Mouse (Mus musculus) liver, postnatal 0 days (tissue): Measurements from ENCODE around the gene Arsa. TPM values are rescaled to one million over a fixed set of nuclear protein-coding genes. Genes with fewer than 3 reads are reported as not detected.

Experiments
- ATAC-seq: fragments of 200-750 bp; cut with Nextera tagmentation; 2 replicates; pipeline ENCODE4 v1.8.0; 2017; ENCODE audit warnings: mild to moderate bottlenecking, moderate library complexity
- DNase-seq: peaks from one replicate; pipeline ENCODE4 v3.0.0-alpha.2; 2016
- H3K27ac ChIP-seq: fragments of 300-500 bp; sonication (generic); 2 replicates; pipeline ENCODE4 v1.5.1; 2014; ENCODE audit warnings: antibody characterized with exemption, moderate library complexity, mild to moderate bottlenecking, low read depth
- H3K27me3 ChIP-seq: fragments of 300-500 bp; sonication (generic); 2 replicates; pipeline ENCODE4 v1.6.1; 2014; ENCODE audit warnings: low read length, control low read depth, mixed read lengths; ENCODE audit not compliant: insufficient read depth
- H3K36me3 ChIP-seq: fragments of 300-500 bp; sonication (generic); replicated peaks from 2 replicates; pipeline ENCODE4 v1.6.1; 2014; ENCODE audit warnings: mild to moderate bottlenecking, control low read depth, low read length, moderate library complexity, mixed read lengths; ENCODE audit not compliant: insufficient read depth
- H3K4me1 ChIP-seq: fragments of 300-500 bp; sonication (generic); 2 replicates; pipeline ENCODE4 v1.6.1; 2014; ENCODE audit warnings: antibody characterized with exemption, mild to moderate bottlenecking, control low read depth; ENCODE audit not compliant: insufficient read depth
- H3K4me2 ChIP-seq: fragments of 300-500 bp; sonication (generic); 2 replicates; pipeline ENCODE4 v1.6.1; 2014; ENCODE audit warnings: low read depth, mild to moderate bottlenecking, low read length, moderate library complexity, mixed read lengths
- H3K4me3 ChIP-seq: fragments of 300-500 bp; sonication (generic); 2 replicates; pipeline ENCODE4 v1.5.1; 2014; ENCODE audit warnings: low read depth, low read length
- H3K9ac ChIP-seq: fragments of 300-500 bp; sonication (generic); replicated peaks from 2 replicates; pipeline ENCODE4 v1.6.1; 2014; ENCODE audit warnings: mild to moderate bottlenecking, moderate library complexity
- H3K9me3 ChIP-seq: fragments of 300-500 bp; sonication (generic); 2 replicates; pipeline ENCODE4 v1.6.1; 2016; ENCODE audit warnings: mild to moderate bottlenecking, control low read depth, low read length, mixed read lengths
- CTCF ChIP-seq: sonication (generic); IDR thresholded peaks from 2 replicates; pipeline ENCODE4 v1.5.1; 2016; ENCODE audit warnings: antibody characterized with exemption, low read depth
- EP300 ChIP-seq: IDR thresholded peaks from 2 replicates; pipeline ENCODE4 v1.6.1; 2016; ENCODE audit warnings: antibody characterized with exemption, low read depth, mild to moderate bottlenecking
- WGBS: fragments of 180-500 bp; shearing (Covaris S2); extraction: QIAGEN DNeasy Blood & Tissue Kit; methylation state at CpG from one replicate; pipeline ENCODE4 v1.1.7; 2014; ENCODE audit not compliant: insufficient replicate concordance; 5-methylcytosine and 5-hydroxymethylcytosine counted together
- polyA plus RNA-seq: library from polyadenylated mRNA; unstranded; fragments of >200 nt; fragmentation: Nextera tagmentation; extraction: Ambion mirVana; gene quantifications from 2 replicates; pipeline ENCODE4 v1.2.1, GENCODE M21; 2015

The Arsa gene
- polyA plus RNA-seq, 1 experiment from 2014 or later, result 5.5 TPM

DNA sequence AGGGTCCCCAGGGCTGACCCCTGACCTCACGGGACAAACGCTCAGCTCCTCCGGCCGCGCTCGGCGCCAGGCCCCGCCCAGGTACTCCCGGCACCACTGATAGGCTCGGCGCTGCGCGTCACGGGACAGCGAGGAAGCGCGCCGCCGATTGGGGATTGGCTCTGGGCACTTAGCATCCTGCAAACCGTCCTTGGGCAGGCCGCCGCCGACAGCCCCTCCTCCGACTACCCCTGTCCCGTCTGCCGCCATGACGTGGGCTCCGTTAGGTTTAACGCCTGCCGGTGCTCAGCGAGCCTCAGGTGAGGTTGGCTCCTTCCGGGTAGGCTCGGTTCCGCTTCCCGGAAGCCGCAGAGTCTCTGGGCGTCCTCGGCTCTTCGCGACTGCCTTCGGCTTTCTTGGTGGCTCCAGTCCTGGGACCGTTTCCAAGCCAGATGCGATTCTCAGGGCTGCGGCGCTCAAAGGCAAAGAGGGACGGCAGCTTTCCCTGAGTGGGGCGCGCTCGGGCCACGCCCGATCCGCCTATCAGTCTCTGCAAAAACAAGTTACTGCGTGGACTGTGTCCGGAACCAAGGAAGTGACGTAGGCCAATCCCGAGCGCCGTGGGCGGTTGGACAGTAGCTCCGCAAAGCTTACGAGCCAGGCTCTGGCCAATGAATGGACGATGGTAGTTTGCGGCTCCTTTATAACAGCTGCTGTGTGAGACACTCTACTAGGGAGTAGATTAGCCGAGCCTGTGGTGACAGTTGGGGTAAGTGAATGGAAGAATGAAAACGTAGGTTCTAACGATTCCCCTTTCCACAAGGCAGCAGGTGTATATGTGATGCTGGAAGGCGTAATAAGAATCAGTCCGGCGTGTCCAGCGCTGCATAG is 47.6 kb downstream of the Arsa start, which contains the start of the genes C730034F03Rik, Gm44502 and Chkb:
TSS of gene C730034F03Rik (plus strand) at position 238 of the 870 bp plus-strand sequence.
TSS of gene Gm44502 (minus strand) at position 345 of the 870 bp plus-strand sequence.
TSS of gene Chkb (minus strand) at position 557 of the 870 bp plus-strand sequence.
- DNase-seq, result peak; percentile 95
- peak within 1 kb of the TSS; percentile 97 for H3K4me2 ChIP-seq
- TF ChIP-seq CTCF (no peak), EP300 (peak; percentile 69; the same call in 1 of the 2 replicates)
- H3K9ac ChIP-seq, result peak within 1 kb of the TSS; percentile 97
- WGBS, result under 1% methylated on average over 69 of the region's 70 CpGs
- peak within 1 kb of the TSS; percentile 100 for H3K27ac ChIP-seq
- H3K4me1 ChIP-seq, result peaks cover 15% of the 10 kb centered on the region
- peak within 1 kb of the TSS; percentile 92 for H3K4me3 ChIP-seq
- ATAC-seq, result peak; percentile 89
- H3K36me3 ChIP-seq, result peaks cover 19% of the 10 kb centered on the region
- no peaks in the 10 kb centered on the region for H3K27me3 ChIP-seq
- no peaks in the 10 kb centered on the region for H3K9me3 ChIP-seq

DNA sequence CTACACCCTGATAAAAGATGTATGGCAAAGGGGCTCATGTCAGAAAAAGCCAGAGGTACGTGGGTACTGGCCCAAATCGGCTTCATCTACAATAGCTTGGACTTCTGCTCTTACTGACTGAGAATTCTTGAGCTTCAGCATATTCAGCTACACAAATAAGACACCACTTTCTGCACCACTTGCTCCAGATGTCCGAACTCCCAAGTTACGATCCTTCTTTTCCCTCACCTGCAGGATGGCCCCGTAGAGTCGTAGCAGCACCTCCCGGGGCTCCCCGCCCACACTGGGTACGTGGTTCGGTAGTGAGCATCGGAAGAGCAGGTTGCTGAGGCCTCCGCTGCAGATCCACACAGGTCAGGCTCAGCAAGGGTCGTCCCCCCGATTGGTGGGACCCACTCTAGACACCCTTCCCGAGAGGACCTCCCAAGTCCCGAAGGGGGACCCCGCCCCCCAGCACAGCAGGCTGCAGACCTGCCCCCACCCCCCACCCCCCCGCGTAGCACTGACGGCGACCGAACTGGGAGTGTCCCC is 48.3 kb downstream of the Arsa start:
- peaks cover 15% of the 10 kb centered on the region for H3K4me1 ChIP-seq
- no peaks in the 10 kb centered on the region for H3K9me3 ChIP-seq
- peak overlapping the region; percentile 97 for H3K9ac ChIP-seq
- H3K27ac ChIP-seq, result peak overlapping the region; percentile 100
- WGBS, result 11% methylated on average over 20 of the region's 22 CpGs
- TF ChIP-seq EP300, result no peak
- TF ChIP-seq CTCF, result no peak
- ATAC-seq (no peak), DNase-seq (no peak)
- peak overlapping the region; percentile 97 for H3K4me2 ChIP-seq
- no peaks in the 10 kb centered on the region for H3K27me3 ChIP-seq
- peaks cover 19% of the 10 kb centered on the region for H3K36me3 ChIP-seq
- H3K4me3 ChIP-seq, result peak overlapping the region; percentile 92

GRCm38 (mm10) chr15:89428136-89428790 is 49.0 kb downstream of the Arsa start:
- Histone ChIP-seq H3K9me3 (no peaks in the 10 kb centered on the region), H3K4me3 (peak overlapping the region; percentile 92), H3K27ac (peak overlapping the region; percentile 100; the same call in 1 of the 2 replicates), H3K27me3 (no peaks in the 10 kb centered on the region), H3K36me3 (peaks cover 19% of the 10 kb centered on the region), H3K4me1 (peaks cover 15% of the 10 kb centered on the region), H3K9ac (peak overlapping the region; percentile 97; the same call in 1 of the 2 replicates), H3K4me2 (peak overlapping the region; percentile 97)
- TF ChIP-seq EP300, result no peak
- TF ChIP-seq CTCF, result no peak
- ATAC-seq, result no peak
- 86% methylated on average over 19 of the region's 19 CpGs for WGBS
- DNase-seq, result no peak

- Histone ChIP-seq H3K27ac (no peak overlapping the region), H3K4me2 (no peak overlapping the region), H3K9me3 (no peaks in the 10 kb centered on the region), H3K4me3 (no peak overlapping the region), H3K27me3 (no peaks in the 10 kb centered on the region), H3K36me3 (peaks cover 24% of the 10 kb centered on the region), H3K9ac (no peak overlapping the region), H3K4me1 (peaks cover 15% of the 10 kb centered on the region)
- no peak for TF ChIP-seq EP300
- TF ChIP-seq CTCF, result no peak
- ATAC-seq (no peak), DNase-seq (no peak)
- 91% methylated on average over 10 of the region's 10 CpGs for WGBS
These were observed 50.5 kb downstream of the Arsa start for GRCm38 (mm10) chr15:89426716-89427115.

- Histone ChIP-seq H3K4me1 (peaks cover 10% of the 10 kb centered on the region), H3K27ac (peak within 1 kb of the TSS; percentile 76), H3K4me2 (peak within 1 kb of the TSS; percentile 59), H3K9me3 (no peaks in the 10 kb centered on the region), H3K9ac (peak within 1 kb of the TSS; percentile 50; the same call in 1 of the 2 replicates), H3K36me3 (peaks cover 26% of the 10 kb centered on the region), H3K4me3 (no peak within 1 kb of the TSS), H3K27me3 (no peaks in the 10 kb centered on the region)
- 62% methylated on average over 6 of the region's 6 CpGs for WGBS
- ATAC-seq, result peak; percentile 6
- TF ChIP-seq EP300 (peak; percentile 60), CTCF (no peak)
- DNase-seq, result peak; percentile 53
These were observed 51.5 kb downstream of the Arsa start, which contains the start of gene Cpt1b for GRCm38 (mm10) chr15:89425711-89426121. Cpt1b (minus strand) TSS chr15:89425863.
